Mouse (Mus musculus): ENCODE measurements around the gene 1700029H14Rik.

1700029H14Rik gene

DNA sequence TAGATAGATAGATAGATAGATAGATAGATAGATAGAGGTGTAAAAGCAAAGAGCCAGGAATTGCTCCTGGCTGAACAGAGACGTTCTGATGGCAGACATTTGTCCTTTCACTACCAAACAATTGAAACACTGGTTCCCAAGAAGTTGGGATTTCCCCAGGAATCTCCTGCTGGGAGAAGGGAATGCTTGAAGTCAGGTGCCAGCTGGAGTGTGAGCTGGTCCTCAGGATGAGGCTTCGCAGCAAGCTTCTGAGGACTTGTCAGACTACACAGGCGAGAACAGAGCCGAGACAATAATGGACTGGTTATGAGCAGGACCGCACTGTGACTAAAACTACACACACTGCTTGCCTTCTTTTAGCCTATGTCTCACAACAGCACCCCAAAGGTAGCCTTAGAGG is 50.2 kb downstream of the 1700029H14Rik start:
- TF ChIP-seq NANOG (IDR thresholded peaks at IDR 0.05; ENCODE audit: borderline replicate concordance, low read length) = no peak
- no peak for TF ChIP-seq POU5F1 (IDR thresholded peaks at IDR 0.05; ENCODE audit: borderline replicate concordance, low read length)
- TF ChIP-seq CTCF (conservative IDR thresholded peaks at IDR 0.05; ENCODE audit: low read length) = no peak

DNA sequence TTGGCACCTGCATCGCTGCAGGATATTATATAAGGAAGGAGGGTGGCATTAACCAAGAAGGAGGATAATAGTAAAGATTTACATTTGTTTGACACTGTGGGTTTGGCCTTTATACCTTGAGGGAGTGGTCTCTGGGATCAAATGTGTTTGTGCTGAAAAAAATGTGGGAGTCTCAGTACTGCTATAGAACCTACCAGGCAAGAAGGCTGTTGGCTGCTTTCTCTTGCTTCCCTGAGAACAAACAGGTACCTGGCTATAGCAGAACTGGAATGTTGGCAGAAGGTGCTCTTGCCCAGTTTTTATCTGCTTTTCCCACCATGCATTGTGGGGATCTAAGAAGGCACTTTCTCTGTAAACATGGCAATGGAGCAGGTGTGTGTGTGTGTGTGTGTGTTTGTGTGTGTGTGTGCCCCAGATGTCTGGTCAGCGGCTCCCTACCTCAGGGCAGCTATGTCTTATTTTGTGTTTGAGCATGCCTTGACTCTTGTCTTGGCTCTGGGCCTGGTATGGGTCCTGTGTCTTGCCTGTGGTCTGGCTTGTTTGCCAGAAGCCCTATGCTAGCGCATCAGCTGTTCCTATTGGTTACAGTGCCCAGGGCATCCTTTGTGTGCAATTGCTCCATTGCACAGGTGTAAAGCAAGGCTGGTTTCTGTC is 54.9 kb downstream of the 1700029H14Rik start:
- Histone ChIP-seq H3K36me3 (ENCODE audit: insufficient read depth, low read length) (no peaks in the 10 kb centered on the region), H3K4me3 (replicated peaks; ENCODE audit: low read length) (no peak overlapping the region), H3K4me1 (replicated peaks; ENCODE audit: low read depth, low read length) (peaks cover 24% of the 10 kb centered on the region), H3K27me3 (ENCODE audit: insufficient read depth, low read length) (no peaks in the 10 kb centered on the region), H3K9me3 (ENCODE audit: low read length) (no peaks in the 10 kb centered on the region)
- TF ChIP-seq POU5F1 (IDR thresholded peaks at IDR 0.05; ENCODE audit: borderline replicate concordance, low read length) (no peak), NANOG (IDR thresholded peaks at IDR 0.05; ENCODE audit: borderline replicate concordance, low read length) (no peak), CTCF (conservative IDR thresholded peaks at IDR 0.05; ENCODE audit: low read length) (no peak)

More for the DNA sequence above, 50.2 kb downstream of the 1700029H14Rik start:
- no peaks in the 10 kb centered on the region for H3K9me3 ChIP-seq (ENCODE audit: low read length)
- H3K36me3 ChIP-seq (ENCODE audit: insufficient read depth, low read length) = no peaks in the 10 kb centered on the region
- no peak overlapping the region for H3K4me3 ChIP-seq (replicated peaks; ENCODE audit: low read length)
- no peaks in the 10 kb centered on the region for H3K27me3 ChIP-seq (ENCODE audit: insufficient read depth, low read length)
- peaks cover 24% of the 10 kb centered on the region for H3K4me1 ChIP-seq (replicated peaks; ENCODE audit: low read depth, low read length)

- Histone ChIP-seq H3K9me3 (ENCODE audit: low read length) (no peaks in the 10 kb centered on the region), H3K36me3 (ENCODE audit: insufficient read depth, low read length) (no peaks in the 10 kb centered on the region), H3K27me3 (ENCODE audit: insufficient read depth, low read length) (no peaks in the 10 kb centered on the region), H3K4me3 (replicated peaks; ENCODE audit: low read length) (no peak overlapping the region), H3K4me1 (replicated peaks; ENCODE audit: low read depth, low read length) (peaks cover 24% of the 10 kb centered on the region)
- no peak for TF ChIP-seq NANOG (IDR thresholded peaks at IDR 0.05; ENCODE audit: borderline replicate concordance, low read length)
- no peak for TF ChIP-seq CTCF (conservative IDR thresholded peaks at IDR 0.05; ENCODE audit: low read length)
- TF ChIP-seq POU5F1 (IDR thresholded peaks at IDR 0.05; ENCODE audit: borderline replicate concordance, low read length) = no peak
These were observed 55.4 kb downstream of the 1700029H14Rik start for GRCm38 (mm10) chr8:13506849-13507248.

DNA sequence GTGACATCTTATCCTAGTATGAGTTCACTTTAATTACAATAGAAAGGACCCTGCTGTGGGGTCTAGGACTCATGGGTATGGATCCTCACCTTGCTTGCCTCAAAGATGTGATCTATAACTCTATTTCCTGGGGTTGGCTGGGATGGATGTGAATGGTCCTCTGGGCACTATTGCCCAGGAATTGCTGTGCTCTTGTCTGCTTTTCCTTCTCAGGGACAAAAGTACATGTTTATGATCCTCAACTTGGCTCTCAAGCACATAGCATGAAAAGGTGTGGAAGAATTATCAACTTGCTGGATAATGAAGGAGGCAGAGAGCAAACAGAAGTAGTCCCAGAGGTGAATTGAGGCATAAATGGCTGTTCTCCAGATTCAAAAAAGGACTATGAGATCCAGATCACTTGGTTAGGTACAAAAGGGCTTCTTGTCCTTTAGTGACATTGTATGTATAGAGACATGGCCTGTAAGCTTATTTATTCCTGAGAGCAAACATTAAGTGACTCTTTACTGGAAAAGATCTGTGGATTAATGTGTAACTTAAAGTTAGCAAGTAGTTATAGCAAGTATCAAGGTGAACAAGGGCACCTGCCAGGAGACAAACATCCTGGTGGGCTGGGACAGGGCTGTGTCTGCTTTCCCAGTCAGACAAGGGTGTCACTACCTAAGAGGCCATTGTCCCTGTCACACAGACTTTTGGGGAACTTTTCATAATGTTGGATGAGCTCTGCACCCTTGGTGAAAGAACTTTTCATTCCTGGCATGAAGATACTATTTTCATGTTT is 57.2 kb downstream of the 1700029H14Rik start:
- peaks cover 24% of the 10 kb centered on the region for H3K4me1 ChIP-seq (replicated peaks; ENCODE audit: low read depth, low read length)
- H3K9me3 ChIP-seq (ENCODE audit: low read length) = no peaks in the 10 kb centered on the region
- TF ChIP-seq NANOG (IDR thresholded peaks at IDR 0.05; ENCODE audit: borderline replicate concordance, low read length) (no peak), POU5F1 (IDR thresholded peaks at IDR 0.05; ENCODE audit: borderline replicate concordance, low read length) (no peak), CTCF (conservative IDR thresholded peaks at IDR 0.05; ENCODE audit: low read length) (no peak)
- no peak overlapping the region for H3K4me3 ChIP-seq (replicated peaks; ENCODE audit: low read length)
- no peaks in the 10 kb centered on the region; the same call in 1 of the 2 replicates for H3K27me3 ChIP-seq (ENCODE audit: insufficient read depth, low read length)
- H3K36me3 ChIP-seq (ENCODE audit: insufficient read depth, low read length) = no peaks in the 10 kb centered on the region

- no peak for TF ChIP-seq NANOG (IDR thresholded peaks at IDR 0.05; ENCODE audit: borderline replicate concordance, low read length)
- Histone ChIP-seq H3K4me1 (replicated peaks; ENCODE audit: low read depth, low read length) (peaks cover 19% of the 10 kb centered on the region), H3K4me3 (replicated peaks; ENCODE audit: low read length) (no peak overlapping the region), H3K27me3 (ENCODE audit: insufficient read depth, low read length) (no peaks in the 10 kb centered on the region; the same call in 1 of the 2 replicates), H3K36me3 (ENCODE audit: insufficient read depth, low read length) (no peaks in the 10 kb centered on the region), H3K9me3 (ENCODE audit: low read length) (no peaks in the 10 kb centered on the region)
These were observed 58.2 kb downstream of the 1700029H14Rik start for GRCm38 (mm10) chr8:13503936-13504606.

DNA sequence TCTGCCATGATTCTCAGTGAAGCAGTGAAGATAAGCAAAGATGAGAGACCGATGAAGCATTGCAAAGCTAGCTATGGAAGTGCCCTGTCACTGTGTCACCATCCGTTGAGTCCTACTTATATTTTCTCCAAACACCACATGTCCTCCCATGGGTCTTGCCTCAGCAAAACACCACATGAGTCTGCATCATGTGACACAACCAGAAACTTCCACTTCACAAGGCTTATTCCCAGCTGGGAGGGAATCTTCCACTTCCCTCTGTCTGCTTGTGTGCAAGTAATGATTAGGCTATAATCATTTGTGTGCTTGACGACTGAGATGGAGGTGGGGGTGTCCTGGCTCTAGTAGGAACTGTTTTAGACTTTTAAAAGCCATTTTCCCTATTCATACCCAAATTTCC is 61.0 kb downstream of the 1700029H14Rik start:
- Histone ChIP-seq H3K27me3 (ENCODE audit: insufficient read depth, low read length) (peaks cover under 1% of the 10 kb centered on the region; the same call in 1 of the 2 replicates), H3K36me3 (ENCODE audit: insufficient read depth, low read length) (no peaks in the 10 kb centered on the region), H3K4me1 (replicated peaks; ENCODE audit: low read depth, low read length) (no peaks in the 10 kb centered on the region), H3K4me3 (replicated peaks; ENCODE audit: low read length) (no peak overlapping the region), H3K9me3 (ENCODE audit: low read length) (no peaks in the 10 kb centered on the region)
- no peak for TF ChIP-seq CTCF (conservative IDR thresholded peaks at IDR 0.05; ENCODE audit: low read length)
- TF ChIP-seq NANOG (IDR thresholded peaks at IDR 0.05; ENCODE audit: borderline replicate concordance, low read length) = no peak
- TF ChIP-seq POU5F1 (IDR thresholded peaks at IDR 0.05; ENCODE audit: borderline replicate concordance, low read length) = no peak

All from E14TG2a.4 (cell line).